Mouse (Mus musculus): ENCODE measurements at regions not wholly inside any gene's neighbourhood (a gene's known extent, or its start where the extent isn't known, plus 50 kb on each side); places are given as distances from the start of the nearest gene placed in this dataset.

DNA sequence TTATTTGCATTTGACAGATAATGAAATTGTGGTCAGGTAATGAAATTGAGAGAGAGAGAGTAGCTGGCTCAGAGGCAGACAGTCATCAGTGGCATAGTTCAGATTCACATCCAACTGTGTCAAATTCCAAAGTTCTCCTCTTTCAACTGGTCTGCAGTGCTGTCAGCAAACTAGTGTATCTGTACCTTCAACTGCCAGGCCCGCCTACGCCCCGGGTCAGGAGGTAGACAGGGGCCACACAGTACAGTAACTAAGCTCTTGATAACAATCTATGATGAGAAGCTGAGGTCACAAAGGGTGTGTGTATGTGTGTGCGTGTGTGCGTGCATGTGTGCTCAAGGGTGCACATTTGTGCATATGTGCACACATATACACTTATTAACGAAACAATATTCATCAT is 236.1 kb upstream of the Klf4 start:
- Histone ChIP-seq H3K4me2 (replicated peaks) (no peak overlapping the region), H3K4me3 (replicated peaks) (no peak overlapping the region), H3K27ac (no peak overlapping the region), H3K27me3 (no peaks in the 10 kb centered on the region), H3K4me1 (replicated peaks) (no peaks in the 10 kb centered on the region), H3K36me3 (no peaks in the 10 kb centered on the region), H3K9me3 (no peaks in the 10 kb centered on the region), H3K9ac (replicated peaks) (no peak overlapping the region)
- no peak for ATAC-seq
- WGBS = 95% methylated on average over 6 of the region's 6 CpGs

DNA sequence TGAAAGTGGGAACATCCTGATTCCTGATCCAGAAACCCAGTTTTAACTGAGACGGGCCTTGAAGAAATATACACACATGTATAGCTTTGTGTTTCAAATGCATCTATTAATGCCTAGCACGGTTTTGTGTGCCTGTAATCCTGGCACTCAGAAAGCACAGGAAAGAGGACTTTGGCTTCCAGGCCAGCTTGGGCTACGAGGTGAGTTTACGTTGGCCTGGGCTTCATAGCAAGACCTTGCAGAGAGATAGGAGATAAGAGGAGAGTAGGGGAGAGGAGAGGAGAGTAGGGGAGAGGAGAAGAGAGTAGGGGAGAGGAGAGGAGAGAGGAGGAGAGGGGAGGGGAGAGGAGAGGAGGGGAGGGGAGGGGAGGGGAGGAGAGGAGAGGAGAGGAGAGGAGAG is 234.9 kb upstream of the Klf4 start:
- Histone ChIP-seq H3K4me1 (replicated peaks) (no peaks in the 10 kb centered on the region), H3K27me3 (no peaks in the 10 kb centered on the region), H3K9ac (replicated peaks) (no peak overlapping the region), H3K36me3 (no peaks in the 10 kb centered on the region), H3K4me2 (replicated peaks) (no peak overlapping the region), H3K4me3 (replicated peaks) (no peak overlapping the region), H3K27ac (no peak overlapping the region), H3K9me3 (no peaks in the 10 kb centered on the region)
- ATAC-seq = no peak
- 83% methylated on average over 4 of the region's 4 CpGs for WGBS

DNA sequence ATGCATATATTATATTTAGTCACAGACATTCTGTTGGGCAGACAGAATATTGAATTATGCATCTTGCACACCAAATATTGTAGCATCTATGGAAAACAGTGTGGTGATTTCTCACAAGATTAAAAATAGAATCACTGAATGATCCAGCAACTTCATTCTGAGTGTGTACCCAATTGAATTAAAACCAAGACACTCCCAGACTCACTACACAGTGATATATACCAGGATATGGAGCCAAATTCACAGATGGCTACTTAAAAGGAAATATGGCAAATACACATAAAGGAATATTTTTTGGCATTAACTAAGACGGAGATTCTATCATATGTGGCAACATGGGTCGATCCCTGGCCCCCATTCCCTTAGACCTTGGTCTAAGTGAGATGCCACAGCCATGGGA is 233.5 kb upstream of the Klf4 start:
- Histone ChIP-seq H3K27ac (no peak overlapping the region), H3K9me3 (no peaks in the 10 kb centered on the region), H3K9ac (replicated peaks) (no peak overlapping the region), H3K4me3 (replicated peaks) (no peak overlapping the region), H3K36me3 (no peaks in the 10 kb centered on the region), H3K27me3 (no peaks in the 10 kb centered on the region), H3K4me1 (replicated peaks) (no peaks in the 10 kb centered on the region), H3K4me2 (replicated peaks) (no peak overlapping the region)
- 93% methylated on average over 2 of the region's 2 CpGs for WGBS
- ATAC-seq = no peak

DNA sequence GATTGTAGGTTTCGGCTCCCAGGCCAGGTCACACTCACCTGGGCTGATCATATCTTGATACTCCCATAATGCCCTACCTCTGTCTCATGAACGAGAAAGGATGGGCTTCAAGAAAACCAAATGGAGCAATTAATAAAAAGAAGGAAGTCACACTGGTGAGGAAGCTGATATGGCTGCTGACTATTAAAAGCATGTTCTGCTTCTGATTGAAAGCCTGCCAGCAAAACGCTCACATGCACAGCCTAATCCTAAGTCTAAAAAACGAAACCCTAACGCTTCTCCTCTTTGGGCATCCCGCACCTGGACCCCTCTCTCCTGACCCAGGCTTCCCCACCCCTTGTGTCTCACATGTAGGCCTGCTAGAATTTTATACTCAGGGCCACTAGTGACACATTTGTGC is 230.8 kb upstream of the Klf4 start:
- WGBS = 91% methylated on average over 6 of the region's 6 CpGs

DNA sequence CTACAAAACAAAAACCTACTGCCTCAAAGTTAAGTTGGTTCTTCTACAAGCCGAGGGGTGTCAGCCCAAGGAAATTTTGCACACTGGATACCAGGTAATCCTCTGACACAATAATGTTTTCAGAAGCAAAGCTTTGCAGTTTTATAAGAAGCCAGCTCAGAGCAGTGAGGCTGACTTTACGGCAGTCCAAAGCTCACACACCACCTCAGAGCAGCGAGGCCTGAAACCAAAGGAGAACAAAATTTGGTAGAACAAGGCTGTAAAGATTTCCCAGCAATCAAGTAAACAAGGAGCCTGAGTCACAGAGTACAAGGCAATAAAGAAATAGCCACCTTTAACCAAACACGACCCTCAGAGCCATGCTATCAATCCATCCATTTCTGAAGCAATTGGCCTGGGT is 230.1 kb upstream of the Klf4 start:
- 88% methylated on average over 4 of the region's 4 CpGs for WGBS
- Histone ChIP-seq H3K9ac (replicated peaks) (no peak overlapping the region), H3K27me3 (no peaks in the 10 kb centered on the region), H3K27ac (no peak overlapping the region), H3K36me3 (no peaks in the 10 kb centered on the region), H3K4me2 (replicated peaks) (no peak overlapping the region), H3K4me3 (replicated peaks) (no peak overlapping the region), H3K9me3 (no peaks in the 10 kb centered on the region), H3K4me1 (replicated peaks) (peaks cover 5% of the 10 kb centered on the region; the same call in 1 of the 2 replicates)
- ATAC-seq = no peak

More for the DNA sequence above, 230.8 kb upstream of the Klf4 start:
- H3K27ac ChIP-seq = no peak overlapping the region
- no peaks in the 10 kb centered on the region for H3K36me3 ChIP-seq
- no peaks in the 10 kb centered on the region for H3K4me1 ChIP-seq (replicated peaks)
- H3K27me3 ChIP-seq = no peaks in the 10 kb centered on the region
- no peak overlapping the region for H3K4me3 ChIP-seq (replicated peaks)
- no peak overlapping the region for H3K9ac ChIP-seq (replicated peaks)
- no peaks in the 10 kb centered on the region for H3K9me3 ChIP-seq
- ATAC-seq = no peak
- H3K4me2 ChIP-seq (replicated peaks) = no peak overlapping the region

DNA sequence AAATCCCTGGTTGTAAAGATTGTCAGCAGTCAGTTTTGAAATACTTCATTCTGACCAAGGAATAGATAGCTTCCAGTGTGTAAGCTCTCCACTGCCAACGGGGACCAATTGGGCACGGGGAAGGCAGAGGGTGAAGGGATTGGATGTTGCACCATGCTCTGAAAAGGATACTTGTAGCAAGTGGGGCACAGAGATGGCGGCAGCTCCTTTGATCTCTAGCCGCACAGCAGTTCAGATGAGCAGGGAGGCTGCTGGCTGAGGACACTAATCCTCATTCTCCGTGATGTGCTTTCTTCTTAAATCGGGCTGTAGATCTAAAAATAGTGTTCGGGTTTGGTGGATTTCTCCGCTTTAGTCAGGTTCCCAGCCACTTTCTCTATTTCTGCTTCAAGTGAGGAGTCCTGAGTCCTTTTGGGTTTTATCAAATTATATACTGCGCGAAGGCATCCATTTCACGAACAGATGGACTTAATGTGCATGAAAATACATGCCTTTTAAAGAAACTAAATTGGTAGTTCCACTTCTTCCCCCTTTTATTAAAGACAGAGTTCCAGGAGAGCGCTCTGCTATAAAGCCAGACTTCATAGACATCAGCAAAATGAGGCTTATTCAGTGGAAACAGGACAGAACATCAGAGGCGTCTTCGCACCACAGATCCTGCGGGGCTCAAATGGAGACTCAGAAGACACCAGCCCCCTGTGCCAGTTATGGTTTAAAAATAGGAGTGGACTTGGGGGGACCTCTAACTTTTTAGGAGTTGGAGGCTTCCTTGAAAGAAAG is 225.1 kb upstream of the Klf4 start:
- Histone ChIP-seq H3K36me3 (no peaks in the 10 kb centered on the region), H3K27ac (no peak overlapping the region), H3K4me1 (replicated peaks) (peaks cover 13% of the 10 kb centered on the region), H3K9ac (replicated peaks) (no peak overlapping the region), H3K9me3 (no peaks in the 10 kb centered on the region), H3K27me3 (no peaks in the 10 kb centered on the region), H3K4me2 (replicated peaks) (peak overlapping the region; percentile 35), H3K4me3 (replicated peaks) (0 out of 2 replicates have a peak overlapping the region, but pooled peaks have one; percentile 6)
- peak; percentile 88 for ATAC-seq
- WGBS = 22% methylated on average over 15 of the region's 15 CpGs

DNA sequence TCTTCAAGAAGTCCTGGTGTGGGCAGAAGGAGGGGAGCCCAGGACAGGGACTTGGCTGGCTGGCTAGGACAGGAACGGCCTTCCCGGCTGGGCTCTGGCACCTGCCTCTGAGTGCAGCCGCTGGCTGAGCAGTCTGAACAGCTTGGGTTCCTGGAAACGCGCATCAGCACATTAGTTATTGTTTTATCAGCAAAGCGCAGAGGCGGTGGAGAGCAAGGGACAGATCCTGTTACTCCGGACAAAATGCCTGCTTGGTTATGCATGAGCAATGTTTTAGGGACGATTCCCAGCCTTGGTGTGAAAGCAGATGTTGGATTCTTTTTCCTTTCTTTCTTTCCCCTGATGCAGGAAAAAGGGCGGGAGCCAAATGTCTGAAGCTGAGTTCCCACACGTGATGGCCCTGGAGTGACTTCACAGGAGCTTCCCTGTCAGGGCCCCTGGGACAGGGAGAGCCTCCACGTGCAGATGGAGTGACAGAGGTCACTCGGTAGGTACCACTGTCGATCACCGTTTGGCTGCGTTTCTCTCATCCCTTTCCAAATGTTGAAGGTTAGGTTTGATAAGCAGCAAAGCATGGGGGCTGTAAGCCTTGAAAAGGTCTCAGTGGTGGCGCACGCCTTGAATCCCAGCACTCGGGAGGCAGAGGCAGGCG is 217.8 kb upstream of the Klf4 start:
- Histone ChIP-seq H3K27me3 (no peaks in the 10 kb centered on the region), H3K4me1 (replicated peaks) (no peaks in the 10 kb centered on the region; the same call in 1 of the 2 replicates), H3K4me2 (replicated peaks) (no peak overlapping the region), H3K4me3 (replicated peaks) (no peak overlapping the region), H3K27ac (no peak overlapping the region), H3K36me3 (no peaks in the 10 kb centered on the region), H3K9me3 (no peaks in the 10 kb centered on the region), H3K9ac (replicated peaks) (no peak overlapping the region)
- WGBS = 63% methylated on average over 20 of the region's 20 CpGs
- no peak for ATAC-seq

DNA sequence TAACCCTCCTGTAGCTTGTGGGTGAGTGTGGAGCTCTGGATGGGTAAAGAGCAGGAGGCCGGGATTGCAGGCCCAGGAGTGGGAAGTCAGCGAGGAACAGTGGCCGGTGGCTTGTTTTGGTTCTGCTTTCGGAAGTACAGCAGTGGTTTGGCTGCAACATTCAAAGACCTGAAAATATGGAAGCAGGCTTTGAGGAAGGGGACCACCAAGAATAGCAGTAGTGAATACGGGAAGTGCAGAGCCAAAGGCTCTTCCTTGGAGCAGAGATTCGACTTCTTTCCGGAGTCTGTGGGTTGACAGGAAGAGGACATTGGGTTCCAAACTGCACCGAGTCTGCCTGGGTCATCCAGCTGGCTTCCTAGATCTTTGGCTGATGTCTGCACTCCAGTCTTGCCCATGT is 209.1 kb upstream of the Klf4 start:
- Histone ChIP-seq H3K4me2 (replicated peaks) (no peak overlapping the region), H3K9ac (replicated peaks) (no peak overlapping the region), H3K27ac (no peak overlapping the region), H3K4me1 (replicated peaks) (no peaks in the 10 kb centered on the region), H3K27me3 (no peaks in the 10 kb centered on the region), H3K9me3 (no peaks in the 10 kb centered on the region), H3K4me3 (replicated peaks) (no peak overlapping the region), H3K36me3 (no peaks in the 10 kb centered on the region)
- 94% methylated on average over 8 of the region's 8 CpGs for WGBS
- ATAC-seq = no peak

DNA sequence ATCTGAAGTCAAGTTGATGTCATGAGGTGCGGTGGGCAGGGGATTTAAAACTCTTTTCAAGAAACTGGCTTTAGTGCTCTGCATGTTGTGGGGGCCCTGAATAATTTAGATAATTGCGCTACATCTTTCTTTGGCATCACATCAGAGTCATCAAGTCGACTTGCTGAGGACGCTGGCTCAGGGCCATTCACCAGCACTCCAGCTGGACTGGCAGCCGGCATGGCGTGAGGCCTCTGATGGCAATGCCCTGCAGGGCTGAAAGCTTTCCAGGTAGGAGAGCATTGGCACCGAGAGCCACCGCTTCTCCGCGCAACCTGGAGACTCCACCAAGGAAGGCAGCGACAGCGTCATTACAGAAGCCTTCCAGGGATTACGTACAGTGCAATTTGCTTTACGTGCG is 207.8 kb upstream of the Klf4 start:
- Histone ChIP-seq H3K4me1 (replicated peaks) (no peaks in the 10 kb centered on the region), H3K36me3 (no peaks in the 10 kb centered on the region), H3K27ac (no peak overlapping the region), H3K9me3 (no peaks in the 10 kb centered on the region), H3K27me3 (no peaks in the 10 kb centered on the region), H3K4me3 (replicated peaks) (no peak overlapping the region), H3K9ac (replicated peaks) (no peak overlapping the region), H3K4me2 (replicated peaks) (no peak overlapping the region)
- WGBS = 93% methylated on average over 15 of the region's 15 CpGs
- no peak for ATAC-seq

DNA sequence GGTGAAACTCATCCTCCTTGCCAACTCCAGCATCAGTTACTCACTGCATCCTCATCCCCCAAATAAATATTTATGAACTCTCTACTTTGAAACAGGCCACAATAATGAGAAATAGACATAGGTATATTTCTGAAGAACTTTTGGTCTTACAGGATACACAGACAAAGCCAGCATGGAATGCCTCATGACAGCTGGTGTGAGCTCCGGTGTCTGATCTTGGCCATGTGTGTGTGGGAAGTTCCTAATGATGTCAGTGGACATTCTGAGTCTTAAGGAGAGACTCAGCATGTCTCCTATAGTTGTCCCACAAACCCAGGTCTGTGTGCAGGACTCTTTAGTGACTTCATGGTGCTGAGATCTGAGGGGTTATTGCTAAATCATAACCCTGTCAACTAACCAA is 206.4 kb upstream of the Klf4 start:
- Histone ChIP-seq H3K9me3 (no peaks in the 10 kb centered on the region), H3K27ac (no peak overlapping the region), H3K36me3 (no peaks in the 10 kb centered on the region), H3K9ac (replicated peaks) (no peak overlapping the region), H3K27me3 (no peaks in the 10 kb centered on the region), H3K4me1 (replicated peaks) (no peaks in the 10 kb centered on the region), H3K4me3 (replicated peaks) (no peak overlapping the region), H3K4me2 (replicated peaks) (no peak overlapping the region)
- ATAC-seq = no peak
- WGBS = 98% methylated on average over 1 of the region's 1 CpGs

DNA sequence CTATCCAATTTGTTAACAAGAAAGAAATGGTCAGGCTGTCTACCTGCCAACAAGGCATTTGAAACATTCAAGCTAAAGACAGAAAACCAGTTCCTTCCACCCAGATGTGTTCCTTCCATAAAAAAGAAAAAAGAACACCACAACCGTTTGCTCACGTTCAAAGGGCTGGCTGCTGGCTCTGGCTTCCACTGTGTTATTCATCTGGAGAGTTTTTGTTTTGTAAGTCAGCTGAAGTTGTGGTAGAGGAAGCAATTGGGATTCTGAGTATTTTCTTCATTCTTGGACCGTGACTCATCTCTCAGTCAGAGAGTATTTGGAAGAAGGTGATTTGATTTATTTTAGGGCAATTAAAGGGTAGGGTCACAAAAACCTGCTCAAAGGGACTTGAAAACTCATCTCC is 203.2 kb upstream of the Klf4 start:
- H3K4me1 ChIP-seq (replicated peaks) = no peaks in the 10 kb centered on the region
- 76% methylated on average over 3 of the region's 3 CpGs for WGBS
- H3K9ac ChIP-seq (replicated peaks) = no peak overlapping the region
- no peaks in the 10 kb centered on the region for H3K9me3 ChIP-seq
- H3K27me3 ChIP-seq = no peaks in the 10 kb centered on the region
- ATAC-seq = no peak
- H3K36me3 ChIP-seq = no peaks in the 10 kb centered on the region
- no peak overlapping the region for H3K4me3 ChIP-seq (replicated peaks)
- H3K4me2 ChIP-seq (replicated peaks) = no peak overlapping the region
- H3K27ac ChIP-seq = no peak overlapping the region

DNA sequence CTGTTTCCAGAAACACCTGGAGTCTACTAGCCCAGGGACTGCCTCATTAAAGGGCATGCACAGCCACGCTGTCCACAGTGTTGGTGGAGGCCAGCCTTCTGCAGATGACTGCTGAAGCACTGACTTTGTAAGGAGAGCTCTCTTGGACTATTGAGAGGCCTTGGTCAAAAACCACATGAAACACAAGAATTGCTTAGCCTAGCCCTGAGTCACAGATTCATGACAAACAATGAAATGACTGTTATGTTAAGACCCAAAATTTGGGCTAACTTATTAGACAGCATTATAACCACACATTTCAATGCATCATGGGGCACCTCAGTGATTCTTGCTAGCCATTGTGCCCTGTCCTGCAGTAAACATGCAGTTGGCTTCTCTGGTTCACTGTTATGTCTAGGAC is 202.1 kb upstream of the Klf4 start:
- H3K9me3 ChIP-seq = no peaks in the 10 kb centered on the region
- no peak overlapping the region for H3K9ac ChIP-seq (replicated peaks)
- H3K4me3 ChIP-seq (replicated peaks) = no peak overlapping the region
- ATAC-seq = no peak
- WGBS = 80% methylated on average over 1 of the region's 1 CpGs
- H3K27me3 ChIP-seq = no peaks in the 10 kb centered on the region
- no peak overlapping the region for H3K4me2 ChIP-seq (replicated peaks)
- 0 out of 2 replicates have a peak, but pooled peaks cover 3% of the 10 kb centered on the region for H3K4me1 ChIP-seq (replicated peaks)
- H3K36me3 ChIP-seq = no peaks in the 10 kb centered on the region
- no peak overlapping the region for H3K27ac ChIP-seq

Measured in midbrain, embryonic 13.5 days (tissue).